Mouse (Mus musculus) activated CD4-positive, CD25-positive, alpha-beta regulatory T cell (primary cell): ENCODE results near the gene Gm21060. TPM values are rescaled to one million over a fixed set of nuclear protein-coding genes. Genes with fewer than 3 reads are reported as not detected.

Experiments
- polyA plus RNA-seq, 2 experiments: library from polyadenylated mRNA; unstranded; fragments of 100-300 nt; shearing (Covaris generic); gene quantifications; one replicate each; pipeline ENCODE4 v1.2.1; 2017

Gm21060 gene
- polyA plus RNA-seq: 1 to 10 TPM in 1 of 2 experiments, not detected in 1; 1.3 TPM

DNA sequence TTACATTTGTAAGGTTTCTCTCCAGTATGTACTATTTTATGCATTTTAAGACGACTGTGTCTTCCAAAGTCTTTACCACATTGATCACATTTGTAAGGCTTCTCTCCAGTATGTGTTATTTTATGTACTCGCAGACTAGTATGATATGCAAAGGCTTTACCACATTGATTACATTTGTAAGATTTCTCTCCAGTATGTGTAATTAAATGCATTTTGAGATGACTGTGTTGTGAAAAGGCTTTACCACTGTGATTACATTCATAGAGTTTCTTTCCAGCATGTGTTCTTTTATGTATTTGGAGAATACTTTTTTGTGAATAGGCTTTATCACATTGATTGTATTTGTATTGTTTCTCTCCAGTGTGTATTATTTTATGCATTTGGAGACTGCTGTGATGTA lies at the start of gene Gm21060:
Gene Gm21060, minus strand, starts transcription at position 101 of the 400 bp plus-strand sequence.

Other genes with a start within 250 kb of the Gm21060 start
- 10 to 100 TPM; 33.5 to 37.7 TPM for gene Zfp950, start 156.2 kb downstream of the Gm21060 start, polyA plus RNA-seq
- under 1 TPM; 0.17 to 0.25 TPM for gene Gm7102, start 120.8 kb downstream of the Gm21060 start, polyA plus RNA-seq
- gene Gm6020, start 113.2 kb downstream of the Gm21060 start, polyA plus RNA-seq: not detected
- gene Csf2ra, start 68.6 kb downstream of the Gm21060 start, polyA plus RNA-seq: 1 to 10 TPM; 6.3 to 8.1 TPM